Mouse (Mus musculus): ENCODE data around the gene Syn3.
"Not testable (repeated sequence)": the region's sequence is repeated elsewhere in the genome, so short reads cannot be mapped to it uniquely, and the experiment has no call there.

Syn3 gene

DNA sequence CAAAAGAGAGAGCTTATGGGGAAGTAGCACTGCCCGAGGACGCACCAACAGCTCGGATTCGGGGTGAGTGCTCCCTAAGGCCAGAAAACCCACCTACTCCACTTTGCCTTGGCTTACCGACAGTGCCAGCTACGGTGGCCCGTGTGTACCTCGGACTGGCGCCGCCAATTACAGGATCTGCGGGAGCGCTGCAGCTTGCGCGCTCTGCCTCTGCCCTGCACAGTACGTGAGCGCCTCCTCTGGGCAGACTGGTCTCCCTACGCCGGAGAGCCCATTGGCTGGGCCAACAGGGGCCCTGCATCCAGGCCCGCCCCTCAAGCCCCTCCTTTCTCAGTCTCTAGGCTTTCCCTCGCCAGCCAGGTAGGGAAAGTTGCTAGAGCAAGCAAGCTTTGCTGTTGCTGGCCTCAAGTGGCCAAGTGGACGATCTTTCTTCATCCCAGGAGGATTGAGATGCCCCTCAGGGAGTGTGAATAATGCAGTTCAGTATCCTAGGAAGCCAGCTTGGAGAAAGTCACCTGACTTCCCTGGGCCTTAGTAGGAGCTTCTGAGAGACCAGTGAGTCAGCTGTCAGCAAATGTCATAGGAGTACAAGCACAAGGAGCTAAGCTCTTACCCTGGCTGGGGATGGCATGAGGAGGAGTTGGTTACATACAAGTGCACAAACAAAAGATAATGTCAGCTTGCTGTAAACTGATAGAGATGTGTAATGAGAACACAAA, at the start of gene Syn3:
Gene Syn3 (minus strand): TSS at position 224 of the 719 bp plus-strand sequence.
- peak; percentile 92 to 95 for DNase-seq (ENCODE audit: inconsistent age in 2 of 2, low spot score in 1 of 2)

DNA sequence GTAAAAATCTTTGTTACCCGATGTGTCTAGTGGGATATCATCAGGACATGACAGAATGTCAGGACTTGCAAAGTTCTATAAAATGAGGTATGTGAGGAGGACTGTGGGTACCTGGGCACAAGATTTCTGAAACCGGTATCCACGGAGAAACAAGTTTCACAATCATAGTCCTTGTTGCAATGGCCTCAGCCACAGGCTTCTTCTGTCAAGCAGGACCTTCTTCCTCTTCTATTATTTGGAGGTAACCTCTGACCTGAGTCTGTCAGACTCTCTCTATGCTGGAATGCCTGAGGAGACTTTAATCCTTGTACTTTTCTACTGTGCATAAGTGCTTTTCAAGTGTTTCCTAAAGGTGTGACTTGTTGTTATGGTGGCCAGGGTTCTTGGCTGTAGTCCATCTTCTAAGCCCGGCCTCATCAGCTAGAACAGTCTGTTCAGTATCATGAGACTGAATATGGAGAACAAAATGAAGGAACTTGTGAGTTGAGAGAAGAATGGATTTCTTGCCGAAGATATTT, 27.7 kb upstream of the Syn3 start:
- not testable (repeated sequence) for DNase-seq (ENCODE audit: inconsistent age in 2 of 2, low spot score in 1 of 2)

DNA sequence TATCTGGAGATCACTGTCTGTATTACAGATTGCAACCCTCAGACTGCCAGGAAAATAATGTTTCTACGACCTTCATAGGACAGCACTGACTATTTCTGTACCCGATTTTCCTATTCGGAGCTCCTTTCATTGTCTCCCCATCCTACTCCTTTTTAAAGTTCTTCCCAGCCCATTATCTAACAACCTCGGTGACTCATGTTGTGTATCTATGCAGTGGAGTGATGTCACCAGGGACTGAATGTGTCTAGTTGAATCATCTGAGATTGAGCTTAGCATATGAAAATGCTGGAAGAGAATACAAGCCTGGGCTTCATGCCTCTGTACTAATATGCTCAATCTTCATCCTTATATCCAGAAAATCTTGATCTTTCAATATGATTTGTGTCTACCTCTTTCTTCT, 15.1 kb upstream of the Syn3 start:
- peak; percentile 23 to 56 for DNase-seq (ENCODE audit: inconsistent age in 2 of 2, low spot score in 1 of 2)

DNA sequence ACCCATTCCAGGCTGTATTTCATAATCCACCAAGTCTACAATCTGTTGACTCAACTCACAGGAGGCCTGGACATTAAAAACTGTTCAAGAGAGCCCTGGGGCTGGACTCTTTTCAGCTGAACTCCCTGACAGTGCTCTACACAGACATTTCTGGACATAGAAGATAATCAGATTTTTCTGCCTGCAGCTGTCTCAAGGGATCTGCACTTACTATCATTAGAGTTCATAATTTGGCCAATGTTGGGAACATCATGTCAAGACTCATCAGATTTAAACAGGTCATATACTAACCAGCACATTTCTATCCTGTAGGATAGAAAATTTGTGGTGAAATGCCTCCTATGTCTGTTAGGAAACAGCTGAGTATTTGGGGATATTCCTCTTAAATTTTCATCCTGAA, 12.2 kb upstream of the Syn3 start:
- DNase-seq (ENCODE audit: inconsistent age in 2 of 2, low spot score in 1 of 2): peak in 1 of 2 experiments; percentile 27

DNA sequence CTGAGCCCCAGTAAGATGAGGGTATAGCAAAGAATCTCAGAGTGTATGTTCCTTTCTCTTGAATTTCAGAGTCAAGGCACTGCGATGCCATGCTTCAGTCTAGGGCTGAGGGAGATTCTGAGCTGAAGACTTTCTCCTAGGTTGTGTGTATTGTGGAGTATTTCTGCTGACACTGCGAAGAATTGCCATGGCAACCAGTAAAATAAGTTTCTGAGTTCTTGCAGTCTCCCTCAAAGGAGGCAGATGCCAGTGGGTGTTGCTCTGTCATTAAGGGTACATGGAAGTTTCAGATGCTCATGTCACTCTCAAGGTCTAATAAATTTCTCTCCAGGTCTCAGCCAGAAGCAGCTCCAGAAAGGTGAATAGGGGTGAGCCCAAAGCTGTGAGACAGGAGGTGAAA, 3.4 kb upstream of the Syn3 start:
- no peak for DNase-seq (ENCODE audit: inconsistent age in 2 of 2, low spot score in 1 of 2)

DNA sequence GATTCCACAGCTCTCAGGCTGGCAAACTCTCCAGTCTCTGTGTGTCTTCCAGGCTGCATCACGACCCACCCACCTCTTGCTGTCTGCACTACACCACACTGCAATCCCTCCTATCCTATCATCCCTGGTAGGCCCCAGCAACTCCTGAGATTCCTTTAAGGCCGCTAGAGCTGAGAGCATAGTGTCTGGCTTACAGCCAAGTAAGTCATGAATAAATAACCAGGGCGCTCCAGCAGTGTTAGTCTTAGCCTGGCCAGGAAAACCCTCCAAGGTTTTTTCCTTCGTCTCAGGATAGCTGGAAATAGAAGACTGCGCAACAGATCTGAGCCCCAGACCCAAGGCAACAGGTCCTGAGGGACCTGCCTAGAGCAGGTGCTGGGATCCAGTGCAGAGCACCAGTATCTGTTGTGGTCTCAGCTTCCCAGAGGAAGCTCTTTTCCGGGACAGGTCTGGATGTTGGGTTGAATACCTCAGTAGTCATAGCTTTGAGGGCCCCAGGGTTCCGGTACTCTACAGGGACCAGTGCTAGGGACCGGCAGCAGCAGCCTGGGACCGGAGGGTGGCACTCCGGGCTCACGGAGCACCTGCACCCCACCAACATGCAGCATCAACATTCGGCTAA, 534 bp downstream of the Syn3 start:
- peak; percentile 33 to 83 for DNase-seq (ENCODE audit: inconsistent age in 2 of 2, low spot score in 1 of 2)

DNA sequence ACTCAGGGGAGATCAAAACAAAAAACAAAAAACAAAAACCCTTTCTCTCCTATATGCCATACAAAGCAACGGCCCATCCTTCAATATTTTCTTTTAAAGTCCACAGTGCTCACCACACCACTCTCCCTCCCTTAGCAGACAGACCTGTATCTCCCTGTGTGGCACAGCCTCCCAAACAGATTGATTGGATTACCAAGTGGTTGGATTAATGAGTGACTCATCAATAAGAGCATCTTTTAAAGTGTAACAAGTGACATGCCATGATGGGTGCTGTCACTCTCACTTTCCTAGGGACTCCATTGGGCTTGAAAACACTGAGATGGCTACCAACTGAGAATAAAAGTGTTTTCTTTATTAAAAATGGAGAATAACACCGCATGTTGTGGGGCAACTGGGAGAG, 2.8 kb downstream of the Syn3 start:
- no peak for DNase-seq (ENCODE audit: inconsistent age in 2 of 2, low spot score in 1 of 2)

DNA sequence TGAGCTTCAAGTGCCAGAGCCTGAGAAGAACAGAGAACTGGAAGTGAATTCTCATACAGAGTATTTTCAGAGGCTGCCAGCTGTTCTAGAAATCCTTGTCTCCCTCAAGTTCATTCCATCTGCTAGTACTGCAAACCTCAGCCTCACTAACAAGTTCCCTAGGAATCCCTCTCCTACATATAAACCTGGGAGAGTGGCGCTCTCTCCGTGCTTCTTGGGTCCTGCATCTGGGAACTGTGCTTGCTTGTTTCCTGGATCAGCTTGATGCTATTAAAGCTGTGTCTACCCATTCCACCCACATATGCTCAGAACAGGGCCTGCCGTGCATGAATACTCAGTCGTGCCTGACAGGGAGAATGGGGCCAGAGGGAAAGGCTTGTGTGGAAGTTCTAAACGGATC, 5.6 kb downstream of the Syn3 start:
- DNase-seq (ENCODE audit: inconsistent age in 2 of 2, low spot score in 1 of 2): no peak

DNA sequence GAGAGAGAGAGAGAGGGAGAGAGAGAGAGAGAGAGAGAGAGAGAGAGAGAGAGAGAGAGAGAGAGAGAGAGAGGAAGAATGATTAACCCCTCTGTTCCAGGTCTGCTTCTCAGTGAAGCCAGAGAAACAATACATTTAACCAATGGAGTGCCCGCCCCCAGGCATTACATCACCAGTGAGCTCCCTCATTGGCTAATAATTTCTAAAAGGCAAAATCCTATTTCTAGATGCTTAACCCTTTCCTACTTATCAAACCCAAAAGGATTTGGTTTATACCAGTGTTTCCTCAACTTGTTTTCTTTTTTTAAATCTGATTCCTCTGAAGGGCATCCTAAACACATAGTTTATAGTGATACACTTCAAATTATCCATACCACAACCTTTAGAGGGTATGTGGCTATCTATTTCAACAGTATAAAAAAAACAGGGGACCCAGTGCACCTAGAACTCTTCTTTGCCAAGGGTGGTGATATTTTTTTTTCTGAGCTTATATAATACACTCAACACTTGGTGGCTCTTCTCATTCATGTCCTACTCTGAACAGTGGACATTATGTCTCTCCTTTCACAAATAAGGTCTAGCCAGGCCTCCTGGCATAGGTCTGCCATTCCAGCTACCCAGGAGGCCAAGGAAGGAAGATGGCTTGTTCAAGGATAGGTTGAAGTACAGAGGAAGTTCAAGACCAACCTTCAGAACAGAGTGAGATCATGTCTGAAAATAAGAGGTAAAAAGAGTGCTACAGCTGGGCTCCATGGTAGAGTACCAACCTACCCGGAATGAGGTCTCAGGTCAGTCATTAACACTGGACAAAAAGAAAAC, 6.4 kb downstream of the Syn3 start:
- no peak for DNase-seq (ENCODE audit: inconsistent age in 2 of 2, low spot score in 1 of 2)

DNA sequence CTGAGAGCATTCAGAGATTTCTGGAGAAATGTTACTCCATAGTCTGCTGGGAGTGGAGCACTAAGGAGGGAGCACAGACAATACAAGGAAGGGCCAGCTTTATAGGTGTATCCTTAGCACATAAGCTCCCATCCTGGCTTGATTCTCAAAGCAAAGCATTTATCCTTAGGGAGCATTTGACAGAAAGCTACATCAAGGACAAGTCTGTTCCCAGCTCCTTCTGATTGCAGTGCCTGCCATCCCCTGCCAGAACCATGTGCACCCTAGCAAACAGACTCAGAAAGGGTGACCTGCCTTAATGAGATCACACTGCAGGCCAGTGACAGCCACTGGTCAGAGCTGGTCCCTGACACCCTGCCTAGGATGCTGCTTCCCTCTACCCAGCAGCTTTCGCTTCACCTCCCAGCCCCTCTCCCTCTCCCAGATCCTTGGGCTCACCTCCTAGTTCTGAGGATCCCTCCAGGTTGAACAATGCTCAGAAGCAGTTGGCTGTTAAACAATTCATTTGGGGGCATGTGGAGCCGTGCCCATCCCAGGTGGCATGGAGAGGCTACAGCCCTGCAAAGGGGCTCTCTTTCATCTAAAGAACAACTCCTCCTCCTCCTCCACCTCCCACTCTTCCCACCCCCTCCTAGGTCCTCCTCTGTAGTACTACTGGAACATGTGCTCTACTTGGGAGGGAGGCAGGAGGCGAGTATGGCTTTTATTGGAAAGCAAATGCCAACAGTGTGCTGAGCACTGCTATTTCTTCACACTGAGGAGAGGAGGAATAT, 7.2 kb downstream of the Syn3 start:
- no peak for DNase-seq (ENCODE audit: inconsistent age in 2 of 2, low spot score in 1 of 2)

DNA sequence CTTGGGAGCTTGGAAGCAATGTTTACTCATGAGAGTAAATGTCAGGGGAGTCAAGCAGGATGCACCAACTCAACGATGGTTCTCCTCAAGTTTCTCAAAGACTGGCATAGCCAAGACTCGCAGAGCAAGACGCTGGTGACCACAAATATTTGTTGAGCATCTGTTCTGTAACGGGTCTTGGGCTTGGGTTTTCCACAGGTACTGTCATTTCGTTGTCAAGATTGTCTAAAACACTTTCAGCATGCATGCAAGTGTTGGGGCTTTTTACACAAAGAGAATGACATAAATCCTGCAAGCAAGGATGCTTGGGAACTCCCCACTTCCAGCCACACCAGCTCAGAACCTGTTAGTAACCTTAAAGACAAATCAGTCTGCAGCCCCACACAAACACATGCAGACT, 10.2 kb downstream of the Syn3 start:
- DNase-seq (ENCODE audit: inconsistent age in 2 of 2, low spot score in 1 of 2): no peak

DNA sequence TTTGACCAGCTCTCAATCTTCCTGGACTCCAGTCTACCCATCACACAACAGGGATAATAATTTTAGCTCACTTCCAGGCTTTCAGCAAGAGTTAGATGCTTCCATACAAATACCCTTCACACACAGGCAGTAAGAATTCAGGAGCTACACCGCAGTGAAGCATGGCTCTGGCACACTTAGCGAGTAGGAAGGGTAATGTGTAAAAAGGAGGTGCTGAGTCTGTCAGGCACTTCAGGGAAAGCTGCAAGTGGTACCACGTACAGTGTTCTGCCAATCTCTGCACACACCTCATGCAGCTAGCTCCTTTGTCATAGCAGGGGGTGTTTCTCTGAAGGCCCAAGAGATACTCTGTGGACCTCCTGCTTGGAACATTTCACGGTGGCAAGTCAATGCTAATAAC, 12.7 kb downstream of the Syn3 start:
- no peak for DNase-seq (ENCODE audit: inconsistent age in 2 of 2, low spot score in 1 of 2)

DNA sequence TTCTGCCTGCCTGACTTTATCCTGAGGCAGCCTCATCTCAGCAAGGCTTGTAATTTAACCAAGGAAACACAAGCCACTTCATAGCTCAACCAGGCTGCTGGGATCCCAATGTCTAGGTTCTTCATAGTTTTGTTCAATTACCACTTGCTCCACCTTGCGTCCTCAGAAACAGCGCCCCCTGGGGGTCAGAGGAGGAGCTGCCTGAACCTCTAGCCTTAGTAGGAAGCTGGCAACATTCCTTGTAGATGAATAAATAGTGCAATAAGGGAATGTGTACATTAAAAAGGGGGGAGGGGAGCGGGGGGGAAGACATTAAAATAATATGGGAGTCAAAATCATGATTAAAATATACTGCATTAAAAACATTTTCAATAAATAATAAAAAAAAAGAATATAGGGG, 14.7 kb downstream of the Syn3 start:
- peak; percentile 21 to 69 for DNase-seq (ENCODE audit: inconsistent age in 2 of 2, low spot score in 1 of 2)

DNA sequence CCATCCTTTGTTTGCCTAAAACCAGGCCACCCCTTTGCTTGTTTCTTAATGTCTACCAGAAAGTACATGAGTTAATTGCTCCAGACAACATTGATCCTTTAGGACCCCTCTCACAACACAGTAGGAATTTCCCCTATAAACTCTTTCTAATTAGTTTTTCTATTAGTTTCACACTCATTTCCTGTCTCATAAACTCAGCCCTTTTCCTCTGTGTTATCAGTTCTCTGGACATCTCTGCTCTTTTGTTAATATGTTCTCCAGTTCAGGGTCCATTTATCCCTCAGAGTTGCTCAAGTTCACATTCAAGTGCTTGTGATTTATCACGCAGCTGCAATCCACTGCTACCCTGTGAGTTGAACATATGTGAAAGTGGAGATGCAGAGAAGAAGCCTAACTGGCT, 16.2 kb downstream of the Syn3 start:
- no peak for DNase-seq (ENCODE audit: inconsistent age in 2 of 2, low spot score in 1 of 2)

DNA sequence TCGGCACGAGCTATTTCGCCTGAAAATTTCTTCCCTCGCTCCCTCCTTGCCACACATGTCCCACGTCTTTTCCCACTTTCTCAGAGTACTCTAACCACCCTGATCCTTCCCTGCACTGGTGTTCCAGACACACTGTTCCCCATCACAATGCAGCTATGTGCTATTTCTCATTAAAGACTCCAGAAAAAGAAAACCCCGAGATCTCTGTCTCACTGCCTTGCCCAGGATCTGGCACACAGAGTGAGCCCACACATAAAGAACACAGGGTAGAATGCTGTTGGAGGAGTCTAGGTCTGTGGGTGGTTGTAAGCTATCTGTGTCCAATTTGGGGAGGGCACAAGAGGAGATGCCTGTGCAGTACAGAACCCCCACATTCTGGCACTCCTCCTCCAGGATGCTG, 18.0 kb downstream of the Syn3 start:
- no peak for DNase-seq (ENCODE audit: inconsistent age in 2 of 2, low spot score in 1 of 2)

DNA sequence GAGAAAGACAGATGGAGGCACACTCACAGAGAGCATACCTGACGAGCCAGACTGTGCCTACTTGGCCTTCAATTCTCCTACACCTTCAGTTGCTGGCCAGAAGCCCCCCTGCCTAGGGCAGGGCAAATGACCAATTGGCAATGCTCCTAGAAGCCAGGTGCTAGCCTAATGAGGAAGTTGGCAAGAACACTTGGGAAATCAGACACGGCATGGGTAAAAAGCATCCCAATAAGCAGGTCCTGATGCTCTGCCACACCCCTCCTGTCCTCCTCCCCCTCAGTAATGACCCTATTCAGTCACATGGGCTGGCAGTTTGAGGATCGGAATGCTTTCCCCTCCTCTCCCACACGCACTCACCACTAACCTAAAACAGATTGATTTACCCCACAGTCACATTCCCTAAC, 19.0 kb downstream of the Syn3 start:
- DNase-seq (ENCODE audit: inconsistent age in 2 of 2, low spot score in 1 of 2): no peak

DNA sequence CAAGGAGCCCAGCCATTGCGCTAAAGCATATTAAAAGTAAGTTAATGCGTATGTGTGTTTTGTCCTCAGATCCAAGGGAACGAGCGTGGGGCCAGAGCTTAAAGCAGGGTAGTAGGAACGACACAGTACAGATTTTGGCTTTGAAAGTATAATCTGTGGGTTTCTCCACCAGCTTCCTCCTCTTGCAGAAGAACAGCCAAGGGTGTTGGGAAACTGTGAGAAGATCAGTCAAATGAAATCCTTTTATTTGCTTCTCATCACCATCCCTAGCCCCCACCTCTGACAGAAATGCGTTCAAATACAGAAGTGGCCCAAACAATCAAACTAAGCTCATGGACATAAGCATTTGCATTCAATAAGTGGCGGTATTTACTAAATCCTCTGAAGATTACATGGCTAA, 22.0 kb downstream of the Syn3 start:
- no peak for DNase-seq (ENCODE audit: inconsistent age in 2 of 2, low spot score in 1 of 2)

DNA sequence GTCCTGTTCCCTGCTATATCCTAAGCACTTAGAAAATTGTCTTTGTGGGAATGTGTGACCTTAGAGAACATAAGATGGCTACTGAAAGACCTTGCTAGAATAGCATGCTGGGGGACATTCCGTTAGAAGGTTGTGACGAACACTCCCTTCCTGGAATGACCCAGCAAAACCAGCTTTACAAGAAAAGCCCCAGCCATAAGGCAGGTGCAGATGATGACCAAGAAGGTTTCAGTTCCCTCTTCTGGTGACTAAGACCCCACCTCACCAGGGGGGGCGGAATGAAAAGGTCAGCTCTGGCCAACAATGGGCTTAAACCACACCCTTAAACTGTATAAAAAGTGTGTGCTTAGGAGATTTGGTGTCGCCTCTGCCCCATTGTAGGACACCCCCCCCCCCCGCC, 23.4 kb downstream of the Syn3 start:
- DNase-seq (ENCODE audit: inconsistent age in 2 of 2, low spot score in 1 of 2): no peak

DNA sequence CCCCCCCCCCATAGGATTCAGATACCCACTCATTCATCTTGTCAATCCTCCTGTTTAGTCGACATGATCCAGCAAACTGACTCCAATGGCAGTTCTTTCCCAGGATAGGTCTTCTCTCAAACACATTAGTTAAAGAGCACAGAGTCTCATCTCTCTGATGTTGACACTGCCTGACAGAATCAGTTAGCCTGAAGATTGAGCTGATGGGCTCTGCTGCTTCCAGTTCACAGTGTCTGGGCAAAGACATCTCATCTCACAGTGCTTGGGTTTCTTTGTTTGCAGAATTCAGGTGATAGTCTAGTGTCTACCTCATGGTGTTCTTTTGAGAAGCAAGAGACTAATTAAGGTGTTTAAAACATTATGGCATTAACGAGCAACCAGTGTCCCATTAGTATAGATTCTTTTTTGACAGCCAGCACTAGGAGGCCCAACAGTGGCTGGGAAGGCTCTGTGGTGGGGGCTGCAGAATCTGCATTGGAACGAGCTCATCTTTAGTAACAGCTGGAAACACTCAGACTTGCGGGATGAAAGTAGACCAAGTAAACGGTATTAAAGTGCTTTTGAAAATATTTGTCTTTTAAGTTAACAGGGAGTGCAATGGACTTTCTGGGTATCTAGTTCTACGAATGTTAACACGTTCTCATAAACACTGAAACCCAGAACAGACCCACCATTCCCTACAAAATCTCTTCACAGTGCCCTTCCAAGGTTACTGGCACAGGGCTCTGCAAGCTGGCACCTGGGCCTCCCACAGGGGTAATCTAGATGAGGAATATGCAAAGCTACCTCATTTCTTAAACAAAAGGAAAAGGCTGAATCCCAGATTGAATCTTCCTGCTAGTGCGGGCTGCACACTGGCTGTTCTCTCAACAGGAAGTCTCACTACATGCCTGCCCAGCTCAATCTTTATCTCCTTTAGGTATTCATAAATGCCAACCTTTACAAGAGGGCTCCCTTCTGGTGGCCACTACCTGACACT, 24.2 kb downstream of the Syn3 start:
- DNase-seq (ENCODE audit: inconsistent age in 2 of 2, low spot score in 1 of 2): no peak

DNA sequence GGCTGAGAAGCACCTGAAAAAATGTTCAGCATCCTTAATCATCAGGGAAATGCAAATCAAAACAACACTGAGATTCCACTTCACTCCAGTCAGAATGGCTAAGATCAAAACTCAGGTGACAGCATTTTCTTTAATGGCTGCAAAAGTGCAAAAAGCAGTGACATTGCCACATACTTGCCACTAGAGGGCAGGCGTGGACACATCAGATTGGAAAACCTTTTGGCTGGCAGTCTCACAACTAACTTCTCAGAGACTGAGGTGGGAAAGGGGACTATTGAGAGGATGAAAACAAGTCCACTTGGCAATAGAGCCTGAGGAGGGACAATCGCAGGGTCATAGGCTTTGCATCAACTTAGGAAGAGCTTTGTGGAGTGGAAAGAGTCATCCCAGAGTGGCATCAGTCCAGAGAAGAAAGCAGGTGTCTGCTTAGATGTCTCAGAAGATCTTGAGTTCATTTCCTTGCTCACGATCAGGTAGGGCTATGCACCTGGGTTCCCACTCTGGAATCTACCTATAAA, 25.0 kb downstream of the Syn3 start:
- DNase-seq (ENCODE audit: inconsistent age in 2 of 2, low spot score in 1 of 2): peak; percentile 22 to 64

All from adrenal gland, adult (tissue).